Mouse (Mus musculus) large intestine, adult 2 months (tissue): ENCODE results near the gene Pms2. TPM values are rescaled to one million over a fixed set of nuclear protein-coding genes. Genes with fewer than 3 reads are reported as not detected.

ENCODE experiments used
- DNase-seq: peaks from one replicate; pipeline ENCODE4 v3.0.0-alpha.2; 2012; ENCODE audit warnings: low read depth, low spot score
- WGBS: fragments of 180-500 bp; shearing (Covaris S2); methylation state at CpG from one replicate; pipeline ENCODE4 v1.1.7; 2018; 5-methylcytosine and 5-hydroxymethylcytosine counted together
- polyA plus RNA-seq: library from polyadenylated mRNA; depleted of rRNA; stranded (reverse); fragments of >200 nt; gene quantifications from 2 replicates; pipeline ENCODE4 v1.2.3, GENCODE M21; 2012

The Pms2 gene
- polyA plus RNA-seq, 1 experiment, result 2.5 TPM

- 49% methylated on average over 6 of the region's 6 CpGs for WGBS
These were observed 22.3 kb downstream of the Pms2 start for GRCm38 (mm10) chr5:143931863-143932580.

GRCm38 (mm10) chr5:143932831-143933230 is 23.1 kb downstream of the Pms2 start, which contains the start of gene Rsph10b:
Gene Rsph10b (plus strand): TSS chr5:143933035.
- DNase-seq, result no peak
- WGBS, result 32% methylated on average over 8 of the region's 8 CpGs

More at GRCm38 (mm10) chr5:143931863-143932580, 22.3 kb downstream of the Pms2 start:
- peak; percentile 31 for DNase-seq

GRCm38 (mm10) chr5:143933414-143933813 is 23.6 kb downstream of the Pms2 start:
- 92% methylated on average over 11 of the region's 11 CpGs for WGBS
- no peak for DNase-seq

DNA sequence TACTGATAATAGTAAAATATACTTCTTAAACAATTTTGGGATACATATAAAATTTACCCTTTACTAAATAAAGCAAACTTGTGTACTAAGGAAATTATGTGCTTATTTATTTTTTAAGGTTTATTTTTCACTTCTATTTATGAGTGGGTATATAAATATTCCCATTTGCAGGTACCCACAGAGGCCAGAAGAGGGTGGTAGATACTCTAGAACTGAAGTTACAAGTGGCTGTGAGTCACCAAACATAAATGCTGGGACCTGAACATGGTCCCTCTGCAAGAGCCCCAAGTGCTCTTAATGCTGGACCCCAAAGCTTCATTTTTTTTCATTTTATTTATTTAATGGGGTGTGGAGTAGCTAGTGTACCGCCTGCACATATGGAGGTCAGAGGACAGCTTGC is 24.1 kb downstream of the Pms2 start:
- DNase-seq, result no peak
- 68% methylated on average over 1 of the region's 1 CpGs for WGBS

DNA sequence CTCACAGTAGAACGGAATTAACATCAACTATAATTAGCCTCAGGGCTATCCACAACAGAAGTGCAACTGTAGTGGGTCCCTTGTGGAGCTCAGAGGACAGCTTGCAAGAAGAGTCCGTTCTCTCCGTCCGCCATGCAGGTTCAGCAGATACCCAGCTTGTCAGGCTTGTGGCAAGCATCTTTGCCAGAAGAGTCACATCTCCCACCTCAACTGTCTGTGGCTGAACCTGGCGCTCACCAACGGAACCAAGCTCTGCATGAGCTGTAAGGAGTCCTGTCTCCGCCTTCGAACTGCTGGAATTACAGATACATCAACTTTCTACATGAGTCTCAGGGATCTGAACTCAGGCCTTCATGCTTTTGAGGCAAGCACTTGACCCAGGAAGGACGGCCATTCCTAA is 26.4 kb downstream of the Pms2 start:
- WGBS, result 87% methylated on average over 9 of the region's 9 CpGs
- no peak for DNase-seq

DNA sequence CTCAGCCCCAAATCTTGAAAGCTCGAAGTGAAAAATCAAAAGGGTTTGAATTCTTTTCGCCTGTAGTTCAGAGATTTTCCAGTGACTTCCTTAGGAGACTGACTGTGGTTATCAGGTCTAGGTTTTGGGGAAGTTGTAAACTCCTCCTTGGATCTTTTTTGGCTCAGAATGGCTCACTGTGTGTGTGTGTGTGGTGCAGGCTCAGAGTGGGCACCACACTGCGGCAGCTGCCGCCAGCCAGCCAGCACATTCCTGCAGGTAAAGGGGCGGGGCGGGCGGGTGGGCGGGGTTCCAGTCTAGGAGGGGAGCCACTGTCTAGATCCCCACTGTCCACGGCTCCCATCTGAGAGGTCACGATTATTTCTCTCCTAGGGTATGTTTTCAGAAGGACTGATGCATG is 31.8 kb downstream of the Pms2 start:
- no peak for DNase-seq
- 15% methylated on average over 10 of the region's 10 CpGs for WGBS

- DNase-seq, result no peak
- 86% methylated on average over 14 of the region's 14 CpGs for WGBS
These were observed 33.7 kb downstream of the Pms2 start for GRCm38 (mm10) chr5:143943231-143944125.

DNA sequence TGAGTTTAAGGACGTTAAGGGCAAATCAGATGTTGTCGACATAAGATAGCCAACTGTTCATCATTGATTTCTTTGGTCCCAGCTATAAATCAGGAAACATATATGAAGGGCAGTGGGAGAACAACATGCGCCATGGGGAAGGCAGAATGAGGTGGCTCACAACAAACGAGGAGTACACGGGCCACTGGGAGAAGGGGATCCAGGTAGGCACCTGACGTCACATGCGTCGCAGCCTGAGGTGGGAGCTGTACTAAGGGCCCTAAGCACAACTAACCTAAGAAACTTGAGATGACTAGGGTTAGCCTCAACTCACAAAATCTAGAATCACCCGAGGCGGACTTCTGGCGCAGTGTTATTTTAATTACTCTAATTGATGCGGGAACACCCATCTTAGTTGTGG is 38.6 kb downstream of the Pms2 start:
- no peak for DNase-seq
- 88% methylated on average over 12 of the region's 12 CpGs for WGBS

DNA sequence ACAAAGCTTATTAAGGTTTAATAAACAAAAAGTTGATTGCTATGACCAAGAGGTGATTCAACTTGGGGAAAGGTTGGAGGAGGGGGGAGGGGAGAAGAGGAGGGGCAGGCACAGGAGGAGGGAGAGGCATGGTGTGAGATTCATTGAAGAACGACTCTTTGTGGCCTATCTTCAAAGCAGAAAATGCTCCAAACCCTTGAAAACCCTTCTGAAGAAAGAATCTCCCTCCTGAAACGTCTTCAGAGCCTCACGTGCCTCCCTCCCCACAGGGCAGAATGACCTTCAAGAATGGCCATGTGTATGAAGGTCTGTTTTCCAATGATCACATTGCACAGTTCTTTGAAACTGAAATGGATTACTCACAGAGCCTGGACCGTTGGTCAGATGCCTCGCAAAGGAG is 40.3 kb downstream of the Pms2 start:
- WGBS, result 45% methylated on average over 5 of the region's 5 CpGs
- DNase-seq, result no peak

GRCm38 (mm10) chr5:143957101-143957500 is 47.3 kb downstream of the Pms2 start:
- 95% methylated on average over 6 of the region's 6 CpGs for WGBS
- no peak for DNase-seq

DNA sequence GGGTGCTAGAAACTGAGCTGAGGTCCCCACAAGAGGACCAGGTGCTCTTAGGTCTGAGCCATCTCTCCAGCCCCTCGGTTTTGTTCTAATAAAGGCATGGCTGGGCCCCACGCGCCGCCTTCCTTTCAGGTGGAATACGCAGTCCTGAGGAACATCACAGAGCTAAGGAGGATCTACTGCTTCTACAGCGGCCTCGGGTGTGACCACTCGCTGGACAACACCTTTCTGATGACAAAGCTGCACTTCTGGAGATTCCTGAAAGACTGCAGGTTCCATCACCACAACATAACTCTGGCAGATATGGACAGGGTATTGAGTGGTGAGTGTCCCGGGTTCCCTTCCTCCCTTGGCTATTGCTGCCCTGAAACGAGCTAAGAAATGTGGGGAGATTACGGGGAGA is 49.8 kb downstream of the Pms2 start:
- DNase-seq, result no peak
- WGBS, result 91% methylated on average over 11 of the region's 11 CpGs

GRCm38 (mm10) chr5:143961176-143961575 is 51.4 kb downstream of the Pms2 start:
- 82% methylated on average over 8 of the region's 8 CpGs for WGBS

DNA sequence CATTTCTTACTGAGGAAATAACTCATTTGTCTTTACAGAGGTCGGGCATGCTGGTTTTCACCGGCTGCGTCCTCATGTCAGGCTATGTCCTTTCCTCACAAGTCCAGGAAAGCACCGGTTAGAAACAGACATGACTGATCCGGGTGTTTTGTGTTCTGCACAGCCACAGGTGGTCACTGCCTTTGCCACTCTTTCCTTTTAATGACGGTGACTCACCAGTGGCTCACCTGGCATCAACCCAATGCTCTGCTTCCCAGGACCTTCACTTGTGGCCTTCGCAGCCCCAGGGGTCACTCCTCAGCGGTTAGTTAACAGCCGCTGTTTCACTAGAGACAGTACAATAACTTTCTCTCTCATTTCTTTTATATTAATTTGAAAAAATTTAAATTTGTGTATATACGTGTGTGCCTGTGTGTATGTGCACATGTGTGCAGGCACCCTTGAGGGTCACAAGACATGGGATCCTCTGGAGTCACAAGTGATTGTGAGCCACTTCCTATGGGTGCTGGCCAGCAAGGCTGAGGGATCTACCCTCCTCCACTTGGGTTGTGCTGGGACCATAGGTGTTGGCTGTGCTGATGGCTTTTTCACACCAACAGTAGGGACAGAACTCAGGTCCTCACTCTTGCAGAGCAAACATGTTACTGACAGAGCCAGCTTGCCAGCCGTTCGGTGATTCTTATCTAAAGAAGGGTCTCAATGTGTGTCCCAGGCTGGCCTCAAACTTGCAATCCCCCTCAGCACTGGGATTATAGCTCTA is 56.0 kb downstream of the Pms2 start:
- no peak for DNase-seq
- 72% methylated on average over 12 of the region's 12 CpGs for WGBS

More at GRCm38 (mm10) chr5:143961176-143961575, 51.4 kb downstream of the Pms2 start:
- no peak for DNase-seq

DNA sequence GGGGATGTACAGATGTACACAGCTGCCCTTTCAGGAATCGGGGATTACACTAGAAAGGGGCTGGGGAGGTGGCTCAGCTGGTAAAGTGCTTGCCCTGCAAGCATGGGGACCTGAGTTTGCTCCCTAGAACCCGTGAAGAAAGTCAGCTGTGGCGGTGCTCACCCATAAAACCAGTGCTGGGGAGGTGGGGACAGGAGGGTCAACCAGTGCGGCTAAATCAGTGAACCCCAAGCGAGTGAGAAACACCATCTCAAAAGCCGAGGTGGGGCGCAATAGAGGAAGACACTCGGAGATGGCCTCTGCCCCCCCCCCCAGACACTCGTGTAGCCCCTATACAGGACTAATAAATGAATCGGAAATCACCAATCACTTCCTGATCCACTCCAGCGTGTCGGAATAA is 56.9 kb downstream of the Pms2 start:
- no peak for DNase-seq
- 89% methylated on average over 12 of the region's 12 CpGs for WGBS

- DNase-seq, result no peak
- WGBS, result 60% methylated on average over 3 of the region's 3 CpGs
These were observed 62.9 kb downstream of the Pms2 start for GRCm38 (mm10) chr5:143972628-143973027.

GRCm38 (mm10) chr5:143974931-143975630 is 65.3 kb downstream of the Pms2 start:
- 48% methylated on average over 4 of the region's 4 CpGs for WGBS
- DNase-seq, result no peak

- no peak for DNase-seq
- 25% methylated on average over 2 of the region's 2 CpGs for WGBS
These were observed 65.8 kb downstream of the Pms2 start for GRCm38 (mm10) chr5:143975631-143975933.

DNA sequence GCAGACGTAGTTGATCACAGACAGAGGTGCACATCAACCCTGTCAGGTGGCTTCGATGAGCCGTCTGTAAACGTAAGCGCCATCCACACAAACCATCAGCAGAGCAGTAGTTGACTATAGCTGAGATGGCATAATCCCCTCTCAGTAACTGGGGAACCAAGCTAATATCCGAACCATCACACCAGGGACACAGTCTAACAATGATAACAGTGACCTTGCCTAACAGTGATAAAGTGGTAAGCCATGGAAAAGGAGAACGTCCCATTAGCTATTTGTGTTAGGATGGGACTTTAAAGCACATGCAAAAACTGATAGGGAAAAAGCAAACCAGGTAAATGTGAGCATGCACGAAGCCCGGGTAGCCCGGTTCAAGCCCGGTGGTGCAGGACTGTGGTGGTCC is 66.5 kb downstream of the Pms2 start:
- WGBS, result 86% methylated on average over 11 of the region's 11 CpGs
- no peak for DNase-seq

DNA sequence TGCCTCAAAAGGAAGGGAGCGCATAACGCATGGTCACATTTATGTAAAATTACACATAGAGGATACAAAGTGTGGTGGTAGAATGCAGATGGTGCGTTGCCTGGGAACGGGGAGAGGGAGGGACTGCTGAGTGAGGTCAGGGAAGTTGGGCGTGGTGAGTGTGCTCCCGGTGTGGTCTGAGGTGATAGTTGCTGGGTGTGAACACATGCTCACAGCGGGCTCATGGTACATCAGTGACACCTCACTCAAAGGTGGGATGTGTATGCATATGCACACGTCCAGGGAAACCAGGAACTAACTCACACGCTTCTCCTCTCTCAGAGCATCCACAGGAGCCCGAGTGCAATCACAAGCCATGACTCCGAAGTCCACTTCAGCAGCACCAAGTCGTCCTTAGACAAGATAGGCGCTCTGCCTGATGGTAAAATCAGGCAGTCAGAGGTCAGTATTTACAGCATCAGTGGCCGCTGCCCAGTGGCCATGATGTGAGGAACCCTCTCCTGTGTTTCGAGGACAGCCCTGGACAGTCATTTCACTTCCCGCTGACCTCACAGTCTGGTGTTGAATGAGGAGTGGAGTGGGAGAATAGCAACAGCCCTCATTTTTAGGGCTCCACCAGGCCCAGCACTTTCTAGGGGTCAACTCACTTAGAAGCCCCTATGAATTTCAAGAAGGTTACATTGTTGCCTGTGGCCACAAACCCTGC is 67.1 kb downstream of the Pms2 start:
- WGBS, result 45% methylated on average over 16 of the region's 16 CpGs
- no peak for DNase-seq
